Mouse (Mus musculus) ovary, adult 18-20 months (tissue): Measurements from ENCODE around the gene Dip2c.

ENCODE experiments used
- DNase-seq: peaks from one replicate; pipeline ENCODE4 v3.0.0; 2022; ENCODE audit warnings: low spot score, mixed read lengths

Dip2c gene

GRCm38 (mm10) chr13:9538556-9538955 is 262.2 kb downstream of the Dip2c start:
- no peak for DNase-seq

- no peak for DNase-seq
Observed at GRCm38 (mm10) chr13:9547698-9548344, 271.5 kb downstream of the Dip2c start.

GRCm38 (mm10) chr13:9562099-9562498 is 285.8 kb downstream of the Dip2c start:
- no peak for DNase-seq

- DNase-seq = no peak
Observed at GRCm38 (mm10) chr13:9562921-9563320, 286.6 kb downstream of the Dip2c start.

GRCm38 (mm10) chr13:9568852-9569251 is 292.5 kb downstream of the Dip2c start:
- no peak for DNase-seq

- no peak for DNase-seq
Observed at GRCm38 (mm10) chr13:9576686-9577085, 300.4 kb downstream of the Dip2c start.

GRCm38 (mm10) chr13:9578456-9578855 is 302.1 kb downstream of the Dip2c start:
- DNase-seq = no peak

GRCm38 (mm10) chr13:9581821-9582220 is 305.5 kb downstream of the Dip2c start:
- DNase-seq = no peak

GRCm38 (mm10) chr13:9583579-9583978 is 307.3 kb downstream of the Dip2c start:
- DNase-seq = no peak

- DNase-seq = no peak
Observed at GRCm38 (mm10) chr13:9599334-9600096, 323.2 kb downstream of the Dip2c start.

GRCm38 (mm10) chr13:9601350-9601749 is 325.0 kb downstream of the Dip2c start:
- no peak for DNase-seq

GRCm38 (mm10) chr13:9611229-9611628 is 334.9 kb downstream of the Dip2c start:
- no peak for DNase-seq

- no peak for DNase-seq
Observed at GRCm38 (mm10) chr13:9632684-9633083, 356.4 kb downstream of the Dip2c start.

GRCm38 (mm10) chr13:9635951-9636350 is 359.6 kb downstream of the Dip2c start:
- no peak for DNase-seq

GRCm38 (mm10) chr13:9636505-9636904 is 360.2 kb downstream of the Dip2c start:
- no peak for DNase-seq

- DNase-seq = no peak
Observed at GRCm38 (mm10) chr13:9637949-9638348, 361.6 kb downstream of the Dip2c start.

- no peak for DNase-seq
Observed at GRCm38 (mm10) chr13:9648716-9649115, 372.4 kb downstream of the Dip2c start.

- DNase-seq = no peak
Observed at GRCm38 (mm10) chr13:9649894-9650293, 373.6 kb downstream of the Dip2c start.

- no peak for DNase-seq
Observed at GRCm38 (mm10) chr13:9650580-9650979, 374.3 kb downstream of the Dip2c start.

GRCm38 (mm10) chr13:9653018-9653417 is 376.7 kb downstream of the Dip2c start:
- no peak for DNase-seq

GRCm38 (mm10) chr13:9656613-9657012 is 380.3 kb downstream of the Dip2c start:
- DNase-seq = no peak

GRCm38 (mm10) chr13:9660711-9661110 is 384.4 kb downstream of the Dip2c start:
- DNase-seq = no peak

- DNase-seq = no peak
Observed at GRCm38 (mm10) chr13:9663593-9663992, 387.3 kb downstream of the Dip2c start.
